Mouse (Mus musculus) megakaryocyte progenitor cell, adult 5-6 weeks (primary cell): Measurements from ENCODE around the gene Pih1d1. TPM values are rescaled to one million over a fixed set of nuclear protein-coding genes. Genes with fewer than 3 reads are reported as not detected.
A peak's percentile ranks its signal among the peaks of the same experiment; 100 is the strongest.
"Not testable (repeated sequence)": the region's sequence is repeated elsewhere in the genome, so short reads cannot be mapped to it uniquely, and the experiment has no call there.

Experiments
- ATAC-seq: replicated peaks from 2 replicates; pipeline ENCODE4 v1.8.0; 2016; ENCODE audit warnings: mild to moderate bottlenecking, moderate TSS enrichment, inconsistent platforms; ENCODE audit not compliant: poor library complexity
- total RNA-seq, 2 experiments: library from RNA; stranded (forward) in 1 of 2; stranded (reverse) in 1 of 2; fragments of 157-497, 149-512 nt in 1 of 2; fragments of 200-1000 nt in 1 of 2; gene quantifications; 2 replicates each; pipeline versions ENCODE4 v1.2.3 to v1.2.4; 2015 to 2017

Gene Pih1d1
- total RNA-seq (2015) (114 and 146 TPM in 2 replicates), total RNA-seq (2017) (34.9 and 61.8 TPM in 2 replicates)

- ATAC-seq = peak; percentile 90
Measured at GRCm38 (mm10) chr7:45154096-45154992, at the start of gene Pih1d1, which contains the start of gene Aldh16a1. Pih1d1 (plus strand) TSS chr7:45154303. Aldh16a1 (minus strand) TSS chr7:45154584.

- ATAC-seq = no peak
Measured at GRCm38 (mm10) chr7:45104941-45105340, 49.2 kb upstream of the Pih1d1 start.

GRCm38 (mm10) chr7:45105491-45105890 lies 48.6 kb upstream of the Pih1d1 start:
- no peak for ATAC-seq

GRCm38 (mm10) chr7:45106441-45106840 lies 47.7 kb upstream of the Pih1d1 start:
- no peak for ATAC-seq

- peak; percentile 35 for ATAC-seq
Measured at GRCm38 (mm10) chr7:45107052-45107645, 47.0 kb upstream of the Pih1d1 start.

GRCm38 (mm10) chr7:45110089-45110488 lies 44.0 kb upstream of the Pih1d1 start:
- ATAC-seq = not testable (repeated sequence)

- ATAC-seq = no peak
Measured at GRCm38 (mm10) chr7:45111940-45112339, 42.2 kb upstream of the Pih1d1 start.

- no peak for ATAC-seq
Measured at GRCm38 (mm10) chr7:45112529-45112928, 41.6 kb upstream of the Pih1d1 start.

GRCm38 (mm10) chr7:45113476-45113875 lies 40.6 kb upstream of the Pih1d1 start:
- no peak for ATAC-seq

- ATAC-seq = no peak
Measured at GRCm38 (mm10) chr7:45117566-45117965, 36.5 kb upstream of the Pih1d1 start.

GRCm38 (mm10) chr7:45118336-45118735 lies 35.8 kb upstream of the Pih1d1 start:
- ATAC-seq = no peak

- no peak for ATAC-seq
Measured at GRCm38 (mm10) chr7:45119780-45120709, 34.1 kb upstream of the Pih1d1 start.

- peak; percentile 7 for ATAC-seq
Measured at GRCm38 (mm10) chr7:45121404-45121803, 32.7 kb upstream of the Pih1d1 start.

- ATAC-seq = no peak
Measured at GRCm38 (mm10) chr7:45121966-45122365, 32.1 kb upstream of the Pih1d1 start.

- no peak for ATAC-seq
Measured at GRCm38 (mm10) chr7:45122561-45123185, 31.4 kb upstream of the Pih1d1 start.

GRCm38 (mm10) chr7:45123186-45123570 lies 30.9 kb upstream of the Pih1d1 start:
- ATAC-seq = no peak

GRCm38 (mm10) chr7:45124224-45125143 lies 29.6 kb upstream of the Pih1d1 start, which contains the start of gene Rps11:
Rps11 (minus strand) TSS chr7:45124439.
- peak; percentile 61 for ATAC-seq

GRCm38 (mm10) chr7:45125144-45125600 lies 28.9 kb upstream of the Pih1d1 start:
- no peak for ATAC-seq

GRCm38 (mm10) chr7:45125649-45126048 lies 28.5 kb upstream of the Pih1d1 start:
- not testable (repeated sequence) for ATAC-seq
